Mouse (Mus musculus) testis, adult 10 weeks (tissue): ENCODE data around the gene Rhox3h. TPM values are rescaled to one million over a fixed set of nuclear protein-coding genes. Genes with fewer than 3 reads are reported as not detected.

ENCODE experiments used
- polyA plus RNA-seq: library from polyadenylated mRNA; stranded (reverse); fragments of 350-450 nt; fragmentation: Illumina TruSeq; extraction: RNeasy Lipid Tissue Mini Kit (QIAGEN cat#74804); gene quantifications from one replicate; pipeline ENCODE4 v1.2.3, GENCODE M21; 2014; ENCODE audit warnings: low read depth, low replicate concordance

Gene Rhox3h
- polyA plus RNA-seq: 0.70 TPM

DNA sequence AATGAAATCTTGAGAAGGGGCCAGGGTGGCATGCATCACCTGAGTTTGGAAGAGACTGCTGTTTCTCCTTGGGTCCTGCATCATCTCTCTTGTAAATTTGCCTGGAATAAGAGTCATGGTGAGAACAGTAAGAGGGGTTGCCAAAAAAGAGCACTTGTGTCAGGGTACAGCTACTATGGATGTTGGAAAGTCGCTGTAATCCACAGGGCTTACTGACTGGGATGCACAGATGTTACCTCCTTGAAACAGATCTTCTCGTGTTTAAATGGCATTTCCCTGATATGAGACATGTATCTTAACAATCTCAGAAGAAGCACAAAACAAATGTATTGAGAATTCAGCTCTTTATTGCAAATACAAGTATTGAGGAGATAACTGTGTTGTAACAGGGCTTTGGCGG is at the start of gene Rhox3h:
TSS of gene Rhox3h (minus strand) at position 101 of the 400 bp plus-strand sequence.

GRCm38 (mm10) chrX:37673177-37673576 is 4.6 kb upstream of the Rhox3h start, which contains the start of gene Rhox2h:
Rhox2h (minus strand) TSS chrX:37673277.

GRCm38 (mm10) chrX:37651227-37651626 is 17.3 kb downstream of the Rhox3h start, which contains the start of gene Rhox4g:
Rhox4g (minus strand) TSS chrX:37651327.

GRCm38 (mm10) chrX:37643370-37643769 is 25.2 kb downstream of the Rhox3h start, which contains the start of gene Rhox2g:
Rhox2g (minus strand) TSS chrX:37643470.

GRCm38 (mm10) chrX:37628512-37628911 is 40.1 kb downstream of the Rhox3h start, which contains the start of gene Rhox3g:
Rhox3g (minus strand) TSS chrX:37628612.

Other genes with a start within 250 kb of the Rhox3h start
- not detected for gene Rhox4b, start 236.3 kb downstream of the Rhox3h start, polyA plus RNA-seq
- gene Rhox2c, start 215.1 kb downstream of the Rhox3h start, polyA plus RNA-seq: not detected
- gene Rhox3c, start 210.2 kb downstream of the Rhox3h start, polyA plus RNA-seq: 0.91 TPM
- gene Rhox4c, start 188.4 kb downstream of the Rhox3h start, polyA plus RNA-seq: not detected
- not detected for gene Rhox2d, start 175.3 kb downstream of the Rhox3h start, polyA plus RNA-seq
- not detected for gene Rhox4d, start 154.4 kb downstream of the Rhox3h start, polyA plus RNA-seq
- gene Rhox2e, start 138.3 kb downstream of the Rhox3h start, polyA plus RNA-seq: 0.59 TPM
- gene Rhox3e, start 126.7 kb downstream of the Rhox3h start, polyA plus RNA-seq: 0.24 TPM
- 0.31 TPM for gene Rhox4e, start 111.4 kb downstream of the Rhox3h start, polyA plus RNA-seq
- gene Rhox2f, start 97.4 kb downstream of the Rhox3h start, polyA plus RNA-seq: not detected
- gene Rhox3f, start 87.8 kb downstream of the Rhox3h start, polyA plus RNA-seq: 1.3 TPM
- not detected for gene Rhox4f, start 61.1 kb downstream of the Rhox3h start, polyA plus RNA-seq
- gene Rhox3g, start 40.2 kb downstream of the Rhox3h start, polyA plus RNA-seq: not detected
- gene Rhox2g, start 25.3 kb downstream of the Rhox3h start, polyA plus RNA-seq: not detected
- not detected for gene Rhox4g, start 17.4 kb downstream of the Rhox3h start, polyA plus RNA-seq
- gene Rhox2h, start 4.5 kb upstream of the Rhox3h start, polyA plus RNA-seq: not detected
- gene Rhox5, start 136.1 kb upstream of the Rhox3h start, polyA plus RNA-seq: 9.8 TPM
- not detected for gene Rhox6, start 158.1 kb upstream of the Rhox3h start, polyA plus RNA-seq
- gene Rhox7a, start 162.9 kb upstream of the Rhox3h start, polyA plus RNA-seq: not detected
- gene Rhox8, start 210.2 kb upstream of the Rhox3h start, polyA plus RNA-seq: 24.1 TPM
- 0.34 TPM for gene Rhox7b, start 228.5 kb upstream of the Rhox3h start, polyA plus RNA-seq
- gene Rhox9, start 233.0 kb upstream of the Rhox3h start, polyA plus RNA-seq: not detected